Mouse (Mus musculus) adrenal gland, postnatal 36 days (tissue): ENCODE measurements around the gene Vipr2. TPM values are rescaled to one million over a fixed set of nuclear protein-coding genes. Genes with fewer than 3 reads are reported as not detected.
A peak's percentile ranks its signal among the peaks of the same experiment; 100 is the strongest.

Experiments
- DNase-seq, 2 experiments: peaks; one replicate each; pipeline ENCODE4 v3.0.0; 2021; ENCODE audit warnings: mixed read lengths in 1 of 2
- microRNA-seq: library from miRNA; unstranded; fragments of <30 nt; microRNA quantifications from one replicate; pipeline ENCODE4 v1.2.0, GENCODE M21; 2021
- total RNA-seq, 2 experiments: library from RNA; stranded (reverse); gene quantifications; 2 replicates each; pipeline ENCODE4 v1.2.3; 2021

Gene Vipr2
- total RNA-seq, 2 experiments from 2014 or later: 0.86 to 0.99 TPM

GRCm38 (mm10) chr12:116156792-116157532 lies 79.4 kb downstream of the Vipr2 start:
- DNase-seq: no peak

GRCm38 (mm10) chr12:116159223-116159622 lies 81.7 kb downstream of the Vipr2 start:
- DNase-seq: no peak

DNA sequence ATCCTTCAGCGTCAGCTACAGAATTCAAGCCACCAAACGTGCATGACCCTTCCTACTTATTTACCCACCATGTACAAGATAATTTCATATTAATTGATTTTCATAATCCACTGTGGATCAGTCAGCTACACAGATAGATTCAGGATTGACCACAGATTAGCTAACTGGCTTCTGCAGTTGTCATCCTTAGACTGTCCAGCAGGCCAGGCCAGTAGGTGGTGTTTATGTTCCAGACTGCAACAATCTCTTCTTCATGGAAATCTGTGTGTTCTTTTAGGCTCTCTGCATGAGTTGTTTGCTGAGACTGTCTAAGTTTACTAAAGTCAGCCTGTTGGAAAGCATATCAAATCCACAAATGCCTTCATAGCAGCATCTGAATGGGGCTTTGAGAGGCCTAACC lies 82.2 kb downstream of the Vipr2 start:
- no peak for DNase-seq

DNA sequence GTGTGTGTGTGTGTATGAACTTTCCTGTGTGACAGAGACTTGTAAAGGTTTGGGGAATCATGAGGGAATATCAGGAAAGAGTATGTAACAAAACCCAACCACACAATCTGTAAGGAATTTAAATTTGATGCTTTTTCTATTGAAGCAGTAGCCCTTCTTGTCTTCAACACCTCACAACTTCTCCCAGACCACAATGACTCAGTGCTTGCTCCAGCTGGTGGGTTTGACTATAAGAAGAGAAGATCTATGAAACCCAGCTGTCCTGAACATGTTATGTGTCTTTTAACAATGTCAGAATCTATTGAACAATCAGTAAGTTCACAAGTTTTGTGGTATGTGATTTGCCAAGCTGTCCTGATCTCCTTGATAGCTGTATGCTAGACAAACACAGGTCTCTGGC lies 87.8 kb downstream of the Vipr2 start:
- no peak for DNase-seq

DNA sequence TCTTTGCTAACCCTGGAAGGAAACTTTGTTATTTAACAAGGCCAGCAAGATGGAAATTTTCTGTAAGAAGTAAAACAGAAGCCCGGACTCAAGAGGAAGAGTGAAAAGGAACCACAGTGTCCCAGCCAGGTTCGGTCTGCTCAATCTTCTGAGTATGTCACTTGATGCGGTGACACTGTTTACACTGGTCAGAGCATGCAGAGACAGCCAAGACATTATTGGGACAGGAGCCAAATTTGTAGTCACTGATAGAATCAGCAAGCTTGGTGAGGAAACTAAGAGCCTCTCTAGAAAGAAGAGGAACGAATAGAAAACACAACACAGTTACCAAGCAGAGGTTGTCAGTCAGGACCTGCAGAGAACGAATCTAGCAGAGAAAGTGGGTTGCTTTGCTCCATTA lies 92.1 kb downstream of the Vipr2 start:
- DNase-seq: no peak

DNA sequence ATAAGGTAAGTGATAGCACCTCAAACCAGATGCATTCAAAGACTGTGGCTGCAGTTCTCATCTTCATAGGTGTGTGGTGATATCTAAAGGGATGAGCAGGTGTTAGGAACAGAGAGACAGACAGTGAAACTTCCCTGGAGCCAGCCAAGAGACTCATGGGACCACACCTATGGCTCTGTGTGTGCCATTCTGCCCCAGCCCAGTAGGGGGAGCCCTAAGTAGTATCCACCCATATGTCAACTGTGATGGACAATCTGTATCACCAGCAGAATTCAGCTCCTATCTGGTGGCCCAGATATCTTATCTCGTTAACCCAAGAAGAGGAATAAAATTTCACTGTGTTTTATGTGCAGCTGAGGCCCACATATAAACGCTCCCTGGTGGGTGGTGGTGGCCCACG lies 99.4 kb downstream of the Vipr2 start:
- peak; percentile 17 to 28 for DNase-seq

DNA sequence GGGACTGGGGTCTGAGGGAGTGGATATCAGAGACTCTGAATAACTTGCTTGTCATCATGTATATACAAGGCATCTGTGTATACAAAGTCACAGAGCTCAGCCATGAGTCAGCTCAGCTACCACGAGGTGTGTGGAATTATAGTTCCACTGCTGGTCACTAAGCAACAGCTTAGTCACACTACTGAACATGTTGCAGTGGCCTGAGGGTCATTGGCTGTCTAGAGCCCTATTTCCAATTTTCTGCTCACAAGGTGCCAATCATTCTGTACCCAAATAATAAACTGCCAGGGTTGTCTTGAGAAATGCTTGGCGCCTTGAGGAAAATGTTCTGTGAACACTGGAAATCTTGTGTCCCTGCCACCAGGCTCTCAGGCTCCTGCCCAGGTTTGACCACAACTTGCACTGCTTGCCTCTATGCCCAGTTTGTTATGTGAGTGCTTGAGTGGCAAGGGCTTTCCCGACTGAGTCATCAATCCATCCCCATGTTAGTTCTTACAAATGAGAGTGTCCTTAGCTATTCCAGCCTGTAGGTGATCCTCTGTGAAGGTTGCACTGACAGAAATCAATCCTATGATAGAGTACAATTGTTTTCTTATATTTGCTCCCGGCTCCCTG lies 104.0 kb downstream of the Vipr2 start:
- peak; percentile 58 to 66 for DNase-seq

DNA sequence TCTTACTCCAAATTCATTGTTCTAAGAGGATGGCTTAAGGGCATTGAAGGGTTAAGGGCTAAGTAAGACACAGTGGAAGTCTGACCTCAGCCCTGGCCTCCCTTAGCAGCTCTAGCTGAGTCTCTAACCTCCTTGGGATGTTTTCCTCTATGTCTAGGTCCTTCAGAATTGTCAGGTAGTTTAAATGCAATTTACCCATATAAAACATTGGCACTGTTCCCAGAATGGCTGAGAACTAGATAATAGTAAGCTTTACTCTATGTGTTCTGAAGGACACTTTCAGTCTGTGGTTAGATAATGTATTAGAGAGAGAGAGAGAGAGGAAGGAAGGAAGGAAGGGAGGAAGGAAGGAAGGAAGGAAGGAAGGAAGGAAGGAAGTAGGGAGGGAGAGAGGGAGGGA lies 104.8 kb downstream of the Vipr2 start:
- no peak for DNase-seq

DNA sequence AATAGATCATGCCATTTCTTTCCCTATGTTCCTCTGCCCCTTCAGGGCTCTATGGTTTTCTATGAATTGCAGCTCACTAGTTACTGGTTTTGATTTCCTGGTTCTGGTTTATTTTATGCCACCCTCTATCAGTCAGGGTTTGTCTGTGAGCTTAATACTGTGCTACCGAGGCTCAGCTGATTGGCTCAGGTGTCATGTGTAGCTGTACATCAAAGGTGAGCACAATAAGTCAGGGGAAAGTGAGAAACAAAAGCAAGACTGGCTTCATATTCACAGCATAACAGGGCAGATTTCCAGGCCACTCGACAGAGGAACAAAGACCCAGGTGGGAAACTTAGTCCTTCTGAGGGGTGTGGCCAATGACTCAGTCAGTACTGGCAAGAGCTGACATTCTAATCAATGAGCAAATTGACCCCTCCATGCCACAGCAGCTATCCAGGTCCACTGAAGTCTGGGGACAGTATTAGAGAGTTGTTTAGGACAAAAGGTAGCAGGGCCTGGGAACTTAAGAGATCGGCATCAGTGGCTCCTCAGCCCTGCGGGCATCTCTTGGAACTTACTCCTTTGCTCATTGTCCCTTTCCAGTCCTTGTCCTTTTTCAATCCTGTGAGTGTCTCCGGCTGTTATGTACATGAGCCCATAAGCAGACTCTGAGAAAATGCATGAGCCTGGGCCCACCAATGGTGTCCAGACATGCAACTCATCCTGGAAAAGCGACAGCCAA lies 105.8 kb downstream of the Vipr2 start:
- DNase-seq: no peak

GRCm38 (mm10) chr12:116193952-116194351 lies 116.4 kb downstream of the Vipr2 start:
- no peak for DNase-seq

- no peak for DNase-seq
Observed at GRCm38 (mm10) chr12:116194641-116195040, 117.1 kb downstream of the Vipr2 start.

Small RNA genes within 50 kb of the gene (microRNA-seq; reads per million reads assigned to microRNA genes)
- not detected for gene Gm44372

Other genes with a start within 250 kb of the Vipr2 start
- 10 to 100 TPM; 25.6 to 28.8 TPM for gene Zfp386, start 30.0 kb upstream of the Vipr2 start, total RNA-seq
- gene Wdr60, start 185.3 kb downstream of the Vipr2 start, total RNA-seq: 10 to 100 TPM; 10.5 to 12.3 TPM
- gene Gm11027, start 197.7 kb downstream of the Vipr2 start, total RNA-seq: not detected
- gene Esyt2, start 203.5 kb downstream of the Vipr2 start, total RNA-seq: 10 to 100 TPM; 58.3 to 64.6 TPM